Mouse (Mus musculus): ENCODE results near the gene Aamp. TPM values are rescaled to one million over a fixed set of nuclear protein-coding genes. Genes with fewer than 3 reads are reported as not detected.
"Not testable (repeated sequence)": the region's sequence is repeated elsewhere in the genome, so short reads cannot be mapped to it uniquely, and the experiment has no call there.

Gene Aamp
- polyA plus RNA-seq, 1 experiment: 85.7 TPM

GRCm38 (mm10) chr1:74294090-74294643, 9.6 kb upstream of the Aamp start:
- Histone ChIP-seq H3K4me1 (ENCODE audit: control insufficient read depth, insufficient read depth, low read length) (peaks cover 32% of the 10 kb centered on the region), H3K27ac (ENCODE audit: insufficient read depth, low read length) (no peak overlapping the region), H3K4me3 (ENCODE audit: insufficient read depth, low read length) (no peak overlapping the region)
- TF ChIP-seq POLR2A (IDR thresholded peaks at IDR 0.05; ENCODE audit: low read depth, low read length) (no peak), CTCF (IDR thresholded peaks at IDR 0.05; ENCODE audit: borderline replicate concordance, insufficient read depth, low read length) (no peak)

GRCm38 (mm10) chr1:74293306-74293960, 8.9 kb upstream of the Aamp start:
- TF ChIP-seq POLR2A (IDR thresholded peaks at IDR 0.05; ENCODE audit: low read depth, low read length) (no peak), CTCF (IDR thresholded peaks at IDR 0.05; ENCODE audit: borderline replicate concordance, insufficient read depth, low read length) (no peak)
- Histone ChIP-seq H3K4me3 (ENCODE audit: insufficient read depth, low read length) (no peak overlapping the region), H3K4me1 (ENCODE audit: control insufficient read depth, insufficient read depth, low read length) (peaks cover 28% of the 10 kb centered on the region), H3K27ac (ENCODE audit: insufficient read depth, low read length) (no peak overlapping the region)

DNA sequence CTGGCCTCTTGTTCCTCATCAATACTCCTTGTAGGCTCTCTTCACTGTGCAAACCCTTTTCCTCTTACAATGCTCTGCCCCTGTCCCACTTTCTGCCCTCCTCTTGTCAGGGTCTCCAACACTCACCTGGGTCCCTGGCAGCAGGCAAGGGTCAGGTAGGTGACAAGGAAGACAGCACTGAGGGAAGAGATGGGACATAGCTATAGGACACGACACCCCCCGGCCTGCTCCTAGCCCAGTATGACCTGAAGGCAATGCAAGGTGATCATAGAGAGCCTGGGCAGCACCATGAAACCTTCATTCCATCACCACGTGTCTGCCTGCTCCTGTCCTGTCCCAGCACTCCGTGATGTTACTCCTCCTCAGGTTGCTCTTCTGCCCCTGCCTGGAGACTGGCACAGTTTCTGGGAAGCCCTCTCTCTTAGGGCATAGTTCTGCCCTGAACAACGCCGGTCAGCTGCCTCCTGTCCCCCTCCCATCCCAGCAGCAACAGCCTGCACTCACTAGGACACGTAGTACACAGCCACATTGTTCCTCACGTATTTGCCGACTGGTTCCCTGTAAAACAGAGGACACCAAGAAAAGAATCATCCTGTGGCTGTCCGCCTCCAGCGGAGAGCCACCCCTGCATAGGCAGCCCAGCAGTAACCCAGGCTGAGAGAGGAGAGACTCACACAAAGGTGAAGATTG, 7.9 kb upstream of the Aamp start:
- TF ChIP-seq POLR2A (IDR thresholded peaks at IDR 0.05; ENCODE audit: low read depth, low read length) (no peak), CTCF (IDR thresholded peaks at IDR 0.05; ENCODE audit: borderline replicate concordance, insufficient read depth, low read length) (no peak)
- Histone ChIP-seq H3K27ac (ENCODE audit: insufficient read depth, low read length) (no peak overlapping the region), H3K4me3 (ENCODE audit: insufficient read depth, low read length) (no peak overlapping the region), H3K4me1 (ENCODE audit: control insufficient read depth, insufficient read depth, low read length) (peaks cover 21% of the 10 kb centered on the region)

DNA sequence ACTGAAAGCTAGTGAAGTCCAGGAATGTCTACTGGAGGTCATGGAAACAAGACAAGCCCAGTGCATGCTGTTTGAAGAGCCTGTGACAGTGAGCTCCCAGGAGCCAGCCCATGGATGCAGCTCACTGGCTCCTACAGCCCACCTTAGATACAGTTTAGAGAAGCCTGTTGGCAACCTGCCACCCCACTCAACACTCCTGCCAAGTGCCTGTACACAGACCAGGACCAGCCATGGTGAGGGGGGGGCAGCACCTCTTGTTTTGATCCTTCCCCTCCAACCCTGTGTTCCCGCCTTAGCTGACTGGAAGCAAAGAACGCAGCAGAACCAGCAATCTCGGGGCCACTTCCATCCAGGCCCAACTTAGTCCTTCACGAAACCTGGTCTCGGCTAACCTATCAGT, 5.6 kb upstream of the Aamp start:
- TF ChIP-seq POLR2A (IDR thresholded peaks at IDR 0.05; ENCODE audit: low read depth, low read length) (no peak), CTCF (IDR thresholded peaks at IDR 0.05; ENCODE audit: borderline replicate concordance, insufficient read depth, low read length) (no peak)
- Histone ChIP-seq H3K4me3 (ENCODE audit: insufficient read depth, low read length) (no peak overlapping the region), H3K4me1 (ENCODE audit: control insufficient read depth, insufficient read depth, low read length) (peaks cover 8% of the 10 kb centered on the region; the same call in 1 of the 2 replicates), H3K27ac (ENCODE audit: insufficient read depth, low read length) (no peak overlapping the region)

GRCm38 (mm10) chr1:74289740-74290139, 5.2 kb upstream of the Aamp start:
- Histone ChIP-seq H3K4me1 (ENCODE audit: control insufficient read depth, insufficient read depth, low read length) (peaks cover 4% of the 10 kb centered on the region; the same call in 1 of the 2 replicates), H3K27ac (ENCODE audit: insufficient read depth, low read length) (no peak overlapping the region), H3K4me3 (ENCODE audit: insufficient read depth, low read length) (no peak overlapping the region)
- TF ChIP-seq POLR2A (IDR thresholded peaks at IDR 0.05; ENCODE audit: low read depth, low read length): no peak
- no peak for TF ChIP-seq CTCF (IDR thresholded peaks at IDR 0.05; ENCODE audit: borderline replicate concordance, insufficient read depth, low read length)

- Histone ChIP-seq H3K4me1 (ENCODE audit: control insufficient read depth, insufficient read depth, low read length) (peaks cover 2% of the 10 kb centered on the region; the same call in 1 of the 2 replicates), H3K4me3 (ENCODE audit: insufficient read depth, low read length) (no peak overlapping the region), H3K27ac (ENCODE audit: insufficient read depth, low read length) (no peak overlapping the region)
- no peak for TF ChIP-seq POLR2A (IDR thresholded peaks at IDR 0.05; ENCODE audit: low read depth, low read length)
Measured at GRCm38 (mm10) chr1:74289248-74289647, 4.7 kb upstream of the Aamp start.

DNA sequence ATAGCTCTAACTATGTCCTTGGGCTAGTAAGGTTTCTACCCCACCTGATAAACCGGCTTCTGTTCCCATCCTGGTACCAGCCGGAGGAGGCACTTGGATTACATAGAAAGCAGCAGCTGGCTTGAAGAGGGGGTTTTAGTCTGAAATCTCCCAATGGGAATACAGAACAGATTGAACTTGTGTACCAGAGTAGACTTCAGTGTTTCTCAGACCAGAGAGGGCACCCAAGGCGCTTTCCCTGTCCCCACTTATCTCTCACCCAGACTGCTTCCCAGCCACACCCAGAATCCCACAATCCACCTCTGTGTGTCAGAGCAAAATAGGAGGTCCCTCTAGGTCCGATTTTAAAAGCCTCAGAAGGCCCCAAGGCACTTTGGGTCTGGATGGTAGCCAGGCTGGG, 3.8 kb upstream of the Aamp start:
- H3K27ac ChIP-seq (ENCODE audit: insufficient read depth, low read length): no peak overlapping the region
- TF ChIP-seq POLR2A (IDR thresholded peaks at IDR 0.05; ENCODE audit: low read depth, low read length) (no peak), CTCF (IDR thresholded peaks at IDR 0.05; ENCODE audit: borderline replicate concordance, insufficient read depth, low read length) (no peak)
- H3K4me3 ChIP-seq (ENCODE audit: insufficient read depth, low read length): no peak overlapping the region
- peaks cover 2% of the 10 kb centered on the region; the same call in 1 of the 2 replicates for H3K4me1 ChIP-seq (ENCODE audit: control insufficient read depth, insufficient read depth, low read length)

- not testable (repeated sequence) for H3K4me1 ChIP-seq (ENCODE audit: control insufficient read depth, insufficient read depth, low read length); H3K27ac ChIP-seq (ENCODE audit: insufficient read depth, low read length); H3K4me3 ChIP-seq (ENCODE audit: insufficient read depth, low read length)
Measured at GRCm38 (mm10) chr1:74286869-74287607, 2.5 kb upstream of the Aamp start.

DNA sequence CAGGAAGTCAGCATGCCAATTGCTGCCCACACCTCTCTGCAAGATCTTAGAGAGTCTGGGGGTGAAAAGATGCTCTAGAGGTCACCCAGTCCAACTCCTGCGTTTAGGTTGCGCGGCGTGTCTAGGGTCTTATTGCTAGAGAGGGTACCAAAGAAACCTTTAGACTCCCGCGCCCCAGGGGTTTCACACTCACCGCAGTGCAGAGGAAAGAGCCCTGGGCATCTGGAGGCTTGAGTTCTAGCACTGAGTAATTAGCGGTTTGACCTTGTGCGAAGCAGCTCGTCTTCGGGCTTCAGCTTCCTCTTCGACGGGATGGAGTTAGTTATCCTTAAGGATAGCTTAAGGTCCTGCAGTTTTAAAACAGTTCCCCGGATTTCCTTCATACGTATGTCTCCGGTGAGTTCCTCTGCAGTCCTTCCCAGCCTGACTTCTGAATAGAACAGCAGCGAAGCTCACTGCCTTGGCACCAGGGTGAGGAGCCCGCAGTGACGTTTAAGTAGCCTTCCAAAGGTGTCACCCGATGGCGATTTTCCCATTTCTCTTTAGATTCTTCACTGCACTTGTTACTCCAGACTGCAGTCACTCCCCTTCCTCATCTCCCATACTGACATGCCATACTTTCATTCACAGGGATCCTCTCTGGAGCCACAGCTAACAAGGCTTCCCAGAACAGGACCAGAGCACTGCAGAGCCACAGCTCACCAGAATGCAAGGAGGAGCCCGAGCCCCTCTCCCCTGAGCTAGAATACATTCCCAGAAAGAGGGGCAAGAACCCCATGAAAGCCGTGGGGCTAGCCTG, 873 bp upstream of the Aamp start:
- peaks cover 4% of the 10 kb centered on the region for H3K4me1 ChIP-seq (ENCODE audit: control insufficient read depth, insufficient read depth, low read length)
- TF ChIP-seq POLR2A (IDR thresholded peaks at IDR 0.05; ENCODE audit: low read depth, low read length) (no peak), CTCF (IDR thresholded peaks at IDR 0.05; ENCODE audit: borderline replicate concordance, insufficient read depth, low read length) (no peak)
- peak overlapping the region; percentile 94 for H3K4me3 ChIP-seq (ENCODE audit: insufficient read depth, low read length)
- H3K27ac ChIP-seq (ENCODE audit: insufficient read depth, low read length): no peak overlapping the region

Data from embryonic fibroblast, embryonic 13.5 days (primary cell).